Mouse (Mus musculus): ENCODE measurements around the gene Tnfrsf13b.

Tnfrsf13b gene

GRCm38 (mm10) chr11:61126606-61127355 lies at the start of gene Tnfrsf13b:
Gene Tnfrsf13b (plus strand): TSS chr11:61126755.
- DNase-seq (ENCODE audit: low spot score), result no peak

DNA sequence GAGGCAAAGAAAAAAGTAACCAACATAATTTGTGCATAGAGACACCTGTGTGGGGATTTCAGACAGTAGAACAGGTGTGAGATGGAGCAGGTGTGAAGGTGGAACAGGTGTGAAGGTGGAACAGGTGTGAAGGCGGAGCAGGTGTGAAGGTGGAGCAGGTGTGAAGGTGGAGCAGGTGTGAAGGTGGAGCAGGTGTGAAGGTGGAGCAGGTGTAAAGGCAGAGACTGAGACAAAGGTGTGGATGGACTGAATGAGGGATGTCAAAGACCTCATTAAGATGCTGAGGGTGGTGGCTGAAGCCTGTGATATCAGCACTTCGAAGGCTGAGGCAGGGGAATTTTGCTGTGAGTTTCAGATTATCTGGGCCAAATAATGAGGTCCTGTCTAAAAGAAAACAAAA lies 44.9 kb upstream of the Tnfrsf13b start:
- no peak for DNase-seq (ENCODE audit: low spot score)

GRCm38 (mm10) chr11:61090195-61090594 lies 36.4 kb upstream of the Tnfrsf13b start:
- no peak for DNase-seq (ENCODE audit: low spot score)

- DNase-seq (ENCODE audit: low spot score), result no peak
These were observed 35.4 kb upstream of the Tnfrsf13b start for GRCm38 (mm10) chr11:61091192-61091591.

- DNase-seq (ENCODE audit: low spot score), result peak; percentile 27
These were observed 34.8 kb upstream of the Tnfrsf13b start for GRCm38 (mm10) chr11:61091642-61092262.

GRCm38 (mm10) chr11:61098046-61098445 lies 28.5 kb upstream of the Tnfrsf13b start:
- no peak for DNase-seq (ENCODE audit: low spot score)

DNA sequence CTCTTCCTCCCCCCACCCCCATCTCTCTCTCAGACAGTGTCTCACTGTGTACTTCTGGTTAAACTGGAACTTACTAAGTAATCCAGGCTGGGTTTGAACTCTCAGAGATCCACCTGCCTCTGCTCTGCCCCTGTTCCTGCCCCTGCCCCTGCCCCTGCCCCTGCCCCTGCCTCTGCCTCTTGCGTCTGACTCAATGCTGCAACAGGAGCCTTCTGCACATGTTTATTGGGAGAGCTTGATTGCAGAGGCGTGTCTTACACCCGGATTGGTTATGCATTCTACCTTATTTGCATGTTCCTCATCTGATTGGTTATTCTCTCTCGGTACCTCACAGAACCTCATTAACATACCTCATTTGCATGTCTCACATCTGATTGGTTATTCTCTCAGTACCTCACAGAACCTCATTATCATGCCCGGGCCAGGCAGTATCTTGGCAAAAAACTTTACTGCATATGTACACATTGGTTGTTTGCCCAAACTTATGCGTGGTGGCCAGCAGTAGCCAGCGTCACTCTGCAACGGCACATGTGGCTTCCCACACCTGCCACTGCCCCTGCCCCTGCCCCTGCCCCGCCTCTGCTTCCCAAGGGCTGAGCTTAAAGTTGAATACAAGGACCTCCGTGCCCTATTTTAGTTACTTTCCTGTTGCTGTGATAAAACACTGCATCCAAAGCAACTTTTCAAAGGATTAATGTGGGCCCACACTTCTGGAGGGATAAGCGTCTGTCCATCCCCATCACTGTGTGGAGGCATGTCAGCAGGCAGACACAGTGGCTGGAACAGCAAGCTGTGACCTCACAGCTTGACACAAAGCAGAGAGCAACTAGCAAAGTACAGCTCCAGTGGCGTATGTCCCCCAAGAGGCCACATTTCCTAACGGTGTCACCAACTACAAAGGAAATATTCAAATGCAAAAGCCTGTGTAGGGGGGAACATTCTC lies 23.9 kb upstream of the Tnfrsf13b start:
- no peak for DNase-seq (ENCODE audit: low spot score)

GRCm38 (mm10) chr11:61104241-61104901 lies 22.2 kb upstream of the Tnfrsf13b start:
- peak; percentile 54 for DNase-seq (ENCODE audit: low spot score)

DNA sequence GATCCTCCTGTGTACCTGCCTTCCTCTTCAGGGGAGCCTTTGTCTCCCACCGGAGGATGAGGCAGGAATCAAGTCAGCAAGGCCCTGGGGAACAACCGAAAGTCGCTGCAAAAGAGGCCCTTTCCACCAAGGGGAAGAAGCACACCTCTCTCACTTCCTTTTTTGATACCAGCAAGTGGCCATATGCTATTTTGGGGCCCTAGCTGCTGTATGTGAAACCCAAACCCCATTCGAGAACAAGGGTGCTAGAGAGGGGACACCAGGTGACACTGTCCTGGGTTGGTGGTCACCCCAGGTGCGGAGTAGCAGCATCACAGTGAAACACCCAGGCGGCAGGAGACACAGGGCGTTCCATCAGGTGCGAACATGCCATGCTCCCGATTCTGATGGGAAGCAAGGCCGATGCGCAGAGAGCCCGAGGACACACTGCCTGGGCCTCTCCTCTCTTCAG lies 17.6 kb upstream of the Tnfrsf13b start:
- no peak for DNase-seq (ENCODE audit: low spot score)

DNA sequence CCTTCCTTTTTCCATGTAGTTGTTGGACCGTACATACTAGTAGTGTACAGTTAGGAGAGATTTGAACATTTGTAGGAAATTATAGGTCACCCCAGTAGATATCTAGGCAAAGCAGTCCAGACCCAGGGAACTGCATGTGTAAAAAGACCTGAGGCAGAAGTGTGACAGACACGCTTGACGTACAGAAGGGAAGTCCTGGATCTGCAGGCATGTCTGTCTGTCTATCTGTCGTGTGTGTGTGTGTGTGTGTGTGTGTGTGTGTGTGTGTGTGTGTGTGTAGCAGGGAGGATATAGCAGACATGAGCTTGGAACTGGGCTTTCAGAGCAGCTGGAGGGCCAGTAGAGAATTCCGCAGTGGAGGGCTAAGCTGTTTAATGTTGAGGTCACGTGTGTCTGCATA lies 16.8 kb upstream of the Tnfrsf13b start:
- DNase-seq (ENCODE audit: low spot score), result no peak

DNA sequence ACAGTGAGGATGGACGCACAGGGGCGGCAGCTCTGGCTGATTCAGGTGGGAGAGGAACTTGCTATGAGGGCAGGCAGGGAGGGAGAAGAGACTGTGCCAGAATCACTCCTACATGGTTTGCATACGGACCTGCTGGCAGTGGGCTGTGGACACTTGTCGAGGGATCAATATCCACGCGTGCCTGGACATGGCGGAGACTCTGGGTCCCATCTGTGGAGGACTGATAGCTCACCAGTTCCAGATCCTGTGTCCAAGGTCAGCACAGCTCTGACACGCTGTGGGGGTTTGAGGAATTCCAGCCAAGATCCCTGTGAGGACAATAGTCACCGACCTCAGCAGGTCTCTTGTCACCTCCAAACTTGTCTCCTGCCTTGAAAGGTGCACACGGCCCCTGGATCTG lies 16.4 kb upstream of the Tnfrsf13b start:
- no peak for DNase-seq (ENCODE audit: low spot score)

DNA sequence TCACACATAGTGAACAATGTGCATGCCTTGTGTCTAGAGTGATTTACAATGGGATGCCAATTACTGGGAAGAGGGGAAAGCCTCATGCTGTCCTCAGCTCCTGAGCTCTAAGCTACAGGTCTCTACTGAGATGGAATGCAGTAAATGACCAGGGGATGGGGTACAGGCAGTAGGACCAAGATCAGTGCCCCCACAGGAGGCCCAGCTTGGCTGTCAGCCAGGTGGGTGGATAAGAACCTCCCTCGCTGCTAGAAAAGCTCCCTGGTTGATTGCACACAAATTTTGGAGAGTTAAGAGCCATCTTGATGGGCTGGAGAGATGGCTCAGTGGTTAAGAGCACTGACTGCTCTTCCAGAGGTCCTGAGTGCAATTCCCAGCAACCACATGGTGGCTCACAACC lies 15.6 kb upstream of the Tnfrsf13b start:
- DNase-seq (ENCODE audit: low spot score), result no peak

DNA sequence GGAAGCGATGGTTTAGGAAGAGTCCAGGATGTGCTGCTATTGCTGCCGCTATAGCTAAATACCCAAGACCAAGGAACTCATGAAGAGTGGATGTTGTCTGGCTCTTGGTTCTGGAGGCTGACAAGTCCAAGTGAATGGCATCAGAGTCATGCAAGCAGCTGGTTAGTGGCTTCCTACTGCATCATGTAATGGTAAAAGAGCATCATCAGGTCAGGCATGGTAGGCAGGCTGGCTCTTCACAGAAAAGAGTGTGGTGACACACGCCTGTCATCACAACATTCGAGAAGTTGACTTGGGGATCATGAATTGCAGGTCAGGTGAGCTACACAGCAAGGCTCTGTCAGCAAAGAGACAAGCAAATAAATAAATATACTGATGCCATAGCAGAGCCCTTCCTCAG lies 15.1 kb upstream of the Tnfrsf13b start:
- DNase-seq (ENCODE audit: low spot score), result no peak

GRCm38 (mm10) chr11:61112323-61112995 lies 14.1 kb upstream of the Tnfrsf13b start:
- DNase-seq (ENCODE audit: low spot score), result no peak

DNA sequence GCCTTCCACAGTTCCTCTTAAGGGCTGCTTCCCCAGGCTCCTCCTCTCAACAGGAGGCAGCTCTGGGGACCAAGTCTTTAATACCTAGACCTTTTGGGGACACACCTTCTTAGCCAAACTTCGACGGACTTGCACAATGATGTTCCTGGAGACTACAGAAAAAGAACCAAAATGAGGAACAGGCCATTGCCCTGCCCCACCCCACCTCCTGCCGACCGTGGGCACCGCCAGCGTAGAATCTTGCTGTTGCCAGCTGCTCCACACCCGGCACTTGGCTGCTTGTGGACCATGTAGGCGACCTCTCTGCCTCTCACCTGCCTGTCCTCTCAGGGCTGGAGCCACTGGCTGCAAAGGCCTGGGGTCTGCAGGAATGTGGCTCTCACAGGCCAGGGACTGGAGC lies 10.3 kb upstream of the Tnfrsf13b start:
- no peak for DNase-seq (ENCODE audit: low spot score)

- no peak for DNase-seq (ENCODE audit: low spot score)
These were observed 6.5 kb upstream of the Tnfrsf13b start for GRCm38 (mm10) chr11:61119996-61120583.

GRCm38 (mm10) chr11:61122283-61122768 lies 4.2 kb upstream of the Tnfrsf13b start:
- DNase-seq (ENCODE audit: low spot score), result no peak

DNA sequence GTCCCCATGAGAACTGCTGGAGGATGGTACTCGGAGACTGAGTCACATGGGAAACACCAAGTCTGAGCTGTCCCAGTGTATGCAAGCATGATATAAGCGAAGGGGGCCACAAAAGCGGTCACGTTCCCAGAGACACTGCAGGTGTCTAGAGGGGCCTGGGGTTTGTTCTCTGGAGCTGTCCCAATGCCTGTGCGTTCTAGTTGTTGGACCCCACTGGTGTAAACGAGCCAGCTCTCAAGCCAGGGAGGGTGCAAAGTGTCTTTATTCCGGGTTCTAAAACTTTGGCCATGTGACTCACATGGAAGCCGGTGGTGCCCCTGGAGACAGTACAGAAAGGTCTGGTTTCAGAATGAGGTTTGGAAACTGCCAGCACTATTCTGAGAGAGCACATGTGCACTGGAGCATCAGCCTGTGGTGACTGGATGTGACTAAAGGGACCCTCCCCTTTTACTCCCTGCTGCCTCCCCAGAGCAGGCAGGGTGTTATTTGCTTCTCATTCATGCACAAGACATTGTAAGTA lies 3.7 kb upstream of the Tnfrsf13b start:
- DNase-seq (ENCODE audit: low spot score), result no peak

DNA sequence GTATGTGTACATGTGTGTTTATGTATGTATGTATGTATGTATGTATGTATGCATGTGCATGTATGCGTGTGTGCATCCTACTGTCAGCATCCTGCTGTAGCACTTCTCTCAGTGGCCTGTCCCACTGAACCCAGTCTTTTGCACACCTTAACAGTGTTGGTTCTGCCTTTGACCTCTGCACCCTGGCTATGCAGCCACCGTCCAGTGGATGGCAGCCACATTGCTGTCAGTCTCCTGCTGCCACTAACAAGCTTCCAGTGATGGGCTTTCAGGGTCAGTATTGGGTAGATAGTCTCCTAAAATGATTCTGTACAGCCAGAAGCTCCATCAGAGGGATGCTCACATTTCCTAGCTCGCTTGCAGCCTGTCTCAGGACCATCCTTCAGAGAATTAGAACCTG lies 2.7 kb upstream of the Tnfrsf13b start:
- no peak for DNase-seq (ENCODE audit: low spot score)

- no peak for DNase-seq (ENCODE audit: low spot score)
These were observed 585 bp upstream of the Tnfrsf13b start for GRCm38 (mm10) chr11:61125970-61126369.
